Mouse (Mus musculus): ENCODE data around the gene Gm20379. TPM values are rescaled to one million over a fixed set of nuclear protein-coding genes. Genes with fewer than 3 reads are reported as not detected.

Gene Gm20379
- total RNA-seq, 1 experiment from 2014 or later = not detected

DNA sequence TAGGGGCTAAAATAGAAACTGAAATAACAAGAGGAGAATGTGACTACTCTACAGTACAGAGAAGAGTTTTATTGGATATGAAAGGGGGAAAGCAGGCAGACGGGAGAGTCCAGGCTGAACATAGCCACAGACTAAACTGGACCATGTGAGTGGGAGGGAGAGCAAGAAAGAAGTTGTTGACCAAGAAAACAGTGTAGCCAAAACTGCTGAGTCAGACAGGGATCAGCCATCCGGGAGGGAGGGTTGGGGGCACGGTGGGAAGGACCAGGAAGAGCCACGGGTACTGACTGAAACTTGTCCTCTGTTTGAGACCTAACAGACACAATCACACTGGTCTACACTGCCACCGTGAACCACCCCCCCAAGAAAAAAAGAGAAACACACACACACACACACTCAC lies 20.2 kb downstream of the Gm20379 start:
- no peak for ATAC-seq (replicated peaks in 1 of 2; ENCODE audit: insufficient read depth in 1 of 2, low FRiP score in 2 of 2, low TSS enrichment in 1 of 2, low read depth in 1 of 2, poor library complexity in 2 of 2, severe bottlenecking in 2 of 2)

DNA sequence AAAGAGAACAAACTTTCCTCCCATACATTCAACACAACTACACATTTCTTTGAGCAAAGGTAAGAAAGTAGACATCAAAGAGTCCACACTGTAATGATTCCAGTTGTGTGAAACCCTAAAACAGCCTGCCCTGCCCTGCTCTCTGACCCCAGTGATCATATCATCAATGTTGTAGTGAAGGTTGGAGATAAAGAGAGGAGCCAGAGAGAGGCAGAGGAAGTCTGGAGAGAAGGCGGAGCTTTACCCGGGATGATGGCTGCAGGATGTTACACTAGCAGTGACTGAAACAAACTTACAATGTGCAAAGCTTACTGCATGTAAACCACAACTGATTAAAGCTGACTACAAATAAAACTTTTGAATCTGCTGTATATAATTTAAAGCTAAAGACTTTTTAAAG lies 22.2 kb downstream of the Gm20379 start:
- ATAC-seq (replicated peaks in 1 of 2; ENCODE audit: insufficient read depth in 1 of 2, low FRiP score in 2 of 2, low TSS enrichment in 1 of 2, low read depth in 1 of 2, poor library complexity in 2 of 2, severe bottlenecking in 2 of 2) = peak; percentile 7 to 34; a peak in 1 of 4 replicates

DNA sequence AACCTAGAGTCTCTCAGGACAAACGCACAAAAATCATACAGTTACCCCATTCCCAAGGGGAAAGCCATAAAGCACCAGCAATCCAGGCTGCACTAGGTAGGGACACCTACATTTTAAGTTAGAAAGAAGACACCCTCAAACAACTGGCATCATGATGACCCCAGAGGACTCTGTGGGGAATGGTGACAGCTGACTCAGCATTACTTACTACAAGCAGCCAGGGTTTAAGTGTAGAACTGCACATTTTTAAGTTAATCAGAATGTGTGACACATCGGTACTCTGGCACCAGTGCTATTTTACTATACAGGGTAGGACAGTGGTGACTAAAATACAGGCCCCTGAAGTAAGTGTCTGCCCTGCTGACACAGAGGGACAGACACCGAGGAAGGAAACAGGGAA lies 24.8 kb downstream of the Gm20379 start:
- no peak for ATAC-seq (replicated peaks in 1 of 2; ENCODE audit: insufficient read depth in 1 of 2, low FRiP score in 2 of 2, low TSS enrichment in 1 of 2, low read depth in 1 of 2, poor library complexity in 2 of 2, severe bottlenecking in 2 of 2)

DNA sequence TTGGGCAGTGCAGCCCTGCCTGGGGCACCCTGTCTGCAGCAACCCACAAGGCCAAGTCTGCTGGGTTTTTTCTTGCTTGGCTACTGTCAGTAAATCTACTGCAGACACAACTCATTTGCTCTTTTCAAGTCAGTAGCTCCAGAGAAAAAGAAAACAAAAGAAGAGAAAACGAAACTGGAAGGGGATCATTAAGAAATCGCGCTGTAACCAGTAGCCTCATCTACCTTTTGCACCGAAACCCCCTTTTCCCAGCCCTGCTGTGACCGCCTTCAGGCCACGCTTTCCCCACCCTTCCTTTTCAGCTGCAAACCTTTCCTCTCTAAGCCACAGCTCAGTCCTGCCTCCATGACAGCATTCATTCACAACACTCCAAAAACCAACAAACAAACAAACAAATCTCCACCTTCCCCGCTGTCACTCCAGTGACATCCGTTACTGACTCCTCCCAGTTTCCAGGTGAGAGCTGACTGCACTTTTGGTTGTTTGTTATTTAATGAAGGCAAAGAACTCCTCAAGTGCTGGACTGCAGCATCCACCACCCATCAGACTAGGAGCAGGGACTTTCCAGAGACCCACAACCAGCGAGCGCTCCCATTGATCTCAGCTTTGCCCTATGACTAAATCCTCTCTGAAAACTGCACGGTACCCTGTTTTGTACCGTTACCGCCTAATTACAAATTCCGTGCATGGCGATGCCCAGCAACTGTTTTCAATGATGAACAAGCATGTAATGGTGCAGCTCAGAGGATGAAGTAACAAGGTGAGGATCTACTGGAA lies 26.5 kb downstream of the Gm20379 start:
- 0 out of 4 replicates have a peak, but pooled peaks of 1 of the 2 experiments have one; percentile 15 for ATAC-seq (replicated peaks in 1 of 2; ENCODE audit: insufficient read depth in 1 of 2, low FRiP score in 2 of 2, low TSS enrichment in 1 of 2, low read depth in 1 of 2, poor library complexity in 2 of 2, severe bottlenecking in 2 of 2)

DNA sequence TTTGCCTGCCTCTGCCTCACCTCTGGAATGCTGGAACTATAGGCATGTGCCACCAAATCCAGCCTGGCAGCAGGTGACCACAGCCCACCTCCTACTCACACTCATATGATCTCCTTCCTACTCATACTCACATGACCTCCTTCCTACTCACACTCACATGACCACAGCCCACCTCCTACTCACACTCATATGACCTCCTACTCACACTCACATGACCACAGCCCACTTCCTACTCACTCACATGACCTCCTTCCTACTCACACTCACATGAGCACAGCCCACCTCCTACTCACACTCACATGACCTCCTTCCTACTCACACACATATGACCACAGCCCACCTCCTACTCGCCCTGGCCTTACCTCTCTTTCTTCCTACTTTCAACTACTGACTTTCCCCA lies 31.1 kb downstream of the Gm20379 start:
- peak in 1 of 2 experiments; percentile 16; a peak in 1 of 4 replicates for ATAC-seq (replicated peaks in 1 of 2; ENCODE audit: insufficient read depth in 1 of 2, low FRiP score in 2 of 2, low TSS enrichment in 1 of 2, low read depth in 1 of 2, poor library complexity in 2 of 2, severe bottlenecking in 2 of 2)

DNA sequence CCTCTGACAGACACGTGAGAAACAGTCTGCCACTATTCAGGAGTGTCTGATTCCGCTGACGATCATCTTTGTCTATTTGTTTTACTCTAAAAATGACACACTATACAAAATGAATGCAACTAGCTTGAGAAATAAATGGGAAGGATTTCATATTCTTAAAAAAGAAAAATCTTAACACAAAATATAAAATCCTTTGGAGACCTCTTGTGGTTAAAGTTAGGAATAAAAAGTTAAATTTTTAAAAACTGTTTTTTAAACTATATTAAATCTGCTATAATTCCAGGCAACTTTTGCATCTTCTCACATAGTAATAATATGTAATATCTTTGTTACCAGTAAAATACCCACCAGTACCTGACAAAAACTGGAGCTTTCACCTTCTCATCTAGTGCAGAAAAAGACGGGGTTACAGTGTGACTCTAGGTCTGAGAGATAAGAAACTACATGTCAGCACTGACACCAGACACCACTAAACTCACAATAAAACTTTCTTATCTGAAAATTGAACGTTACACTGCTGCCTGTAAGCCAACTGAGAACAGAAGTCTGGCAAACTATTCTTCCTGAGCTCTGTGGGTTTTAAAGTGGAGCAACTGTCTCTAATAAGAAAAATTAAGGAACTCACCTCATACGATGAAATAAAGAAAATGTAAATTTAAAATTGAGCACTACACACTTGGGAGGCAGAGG lies 32.1 kb downstream of the Gm20379 start:
- no peak for ATAC-seq (replicated peaks in 1 of 2; ENCODE audit: insufficient read depth in 1 of 2, low FRiP score in 2 of 2, low TSS enrichment in 1 of 2, low read depth in 1 of 2, poor library complexity in 2 of 2, severe bottlenecking in 2 of 2)

DNA sequence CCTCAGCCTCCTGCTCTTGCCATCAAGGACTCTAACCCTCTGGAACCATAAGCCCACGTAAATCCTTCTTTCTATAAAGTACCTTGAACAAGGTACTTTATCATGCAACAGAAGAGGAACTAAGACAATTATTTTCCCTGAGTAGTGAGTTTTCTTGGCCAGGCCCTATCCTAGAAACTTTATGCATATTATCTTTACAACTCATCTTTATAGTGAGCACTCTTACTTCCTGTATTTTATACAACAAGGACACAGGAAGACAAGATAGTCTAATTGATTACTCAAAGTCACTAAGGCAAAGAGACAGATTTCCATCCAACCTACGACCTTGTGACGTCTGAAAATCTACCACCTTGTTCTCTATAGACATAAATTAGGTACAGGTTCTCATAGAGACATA lies 34.0 kb downstream of the Gm20379 start:
- ATAC-seq (replicated peaks in 1 of 2; ENCODE audit: insufficient read depth in 1 of 2, low FRiP score in 2 of 2, low TSS enrichment in 1 of 2, low read depth in 1 of 2, poor library complexity in 2 of 2, severe bottlenecking in 2 of 2) = no peak

DNA sequence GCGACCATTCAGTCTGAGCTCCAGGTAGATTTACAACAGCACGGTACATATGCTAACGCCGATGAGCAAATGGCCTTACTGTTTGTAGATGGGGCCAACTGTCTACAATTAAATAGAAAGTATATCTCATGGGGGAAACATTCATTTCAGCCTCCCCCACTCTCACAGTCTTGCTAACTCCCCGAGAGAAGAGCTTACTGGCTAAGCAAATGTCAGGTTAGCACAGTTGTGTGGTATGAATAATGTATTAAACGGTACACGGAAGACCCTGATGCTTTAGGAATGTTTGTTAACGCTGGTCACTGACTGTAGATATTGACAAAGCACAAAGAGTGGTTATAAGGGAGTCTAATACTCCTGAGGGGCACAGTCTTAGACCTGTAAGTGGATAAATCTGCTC lies 38.3 kb downstream of the Gm20379 start:
- no peak for ATAC-seq (replicated peaks in 1 of 2; ENCODE audit: insufficient read depth in 1 of 2, low FRiP score in 2 of 2, low TSS enrichment in 1 of 2, low read depth in 1 of 2, poor library complexity in 2 of 2, severe bottlenecking in 2 of 2)

DNA sequence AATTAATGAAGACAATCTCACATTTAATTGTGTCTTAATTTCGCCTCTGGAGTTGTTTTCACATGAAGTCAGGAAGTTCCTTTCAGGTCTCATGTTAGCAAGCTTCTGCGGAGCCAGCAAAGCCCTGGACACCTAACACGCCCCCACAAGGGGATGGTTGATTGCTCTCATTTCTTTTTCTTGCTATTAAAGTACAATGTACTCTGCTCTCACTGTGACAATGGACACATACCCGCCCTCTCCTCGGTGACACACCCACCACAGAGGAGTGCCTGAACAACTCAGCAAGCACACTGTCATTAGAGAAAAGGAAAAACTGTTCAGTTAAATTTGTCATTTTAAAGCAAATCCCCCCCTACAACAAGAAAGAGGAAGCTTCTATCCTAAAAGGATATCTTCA lies 40.6 kb downstream of the Gm20379 start:
- no peak for ATAC-seq (replicated peaks in 1 of 2; ENCODE audit: insufficient read depth in 1 of 2, low FRiP score in 2 of 2, low TSS enrichment in 1 of 2, low read depth in 1 of 2, poor library complexity in 2 of 2, severe bottlenecking in 2 of 2)

DNA sequence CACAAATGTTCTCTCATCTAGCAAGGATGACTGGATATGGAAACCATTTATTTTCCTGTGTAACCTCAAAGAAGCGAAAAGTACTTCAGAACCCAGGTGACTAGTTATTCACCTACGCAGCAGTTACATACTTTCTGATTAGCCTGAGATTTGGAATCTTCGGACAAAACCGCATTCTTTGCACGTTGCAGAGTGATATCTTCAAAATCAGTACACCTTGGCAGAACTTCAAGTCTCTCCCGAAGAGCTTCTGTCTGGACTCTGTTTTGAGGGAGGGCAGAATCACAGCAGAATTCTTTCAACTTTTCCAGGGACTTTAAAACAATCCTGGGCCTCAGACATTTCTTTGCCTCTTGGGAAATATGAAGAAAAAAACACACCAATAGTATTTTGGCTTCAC lies 45.3 kb downstream of the Gm20379 start:
- ATAC-seq (replicated peaks in 1 of 2; ENCODE audit: insufficient read depth in 1 of 2, low FRiP score in 2 of 2, low TSS enrichment in 1 of 2, low read depth in 1 of 2, poor library complexity in 2 of 2, severe bottlenecking in 2 of 2) = no peak

DNA sequence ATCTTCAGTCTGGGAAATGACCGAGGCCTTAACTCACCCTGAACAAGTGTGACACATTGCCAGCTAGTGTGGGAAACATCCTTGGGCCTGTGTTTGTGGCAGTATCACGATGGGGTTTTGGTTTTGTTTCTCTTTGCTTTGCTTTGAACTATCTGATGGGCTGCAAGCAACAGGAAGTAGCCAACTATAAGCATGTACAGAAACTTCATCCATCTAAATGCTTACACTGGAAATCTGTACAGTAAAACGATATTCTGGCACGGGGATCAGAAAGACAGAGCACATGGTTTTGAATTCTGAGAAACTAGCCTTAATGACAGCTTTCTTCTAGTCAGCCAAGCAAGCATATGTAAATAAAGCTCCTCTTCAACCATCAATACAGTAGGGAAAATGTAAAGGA lies 48.2 kb downstream of the Gm20379 start:
- no peak for ATAC-seq (replicated peaks in 1 of 2; ENCODE audit: insufficient read depth in 1 of 2, low FRiP score in 2 of 2, low TSS enrichment in 1 of 2, low read depth in 1 of 2, poor library complexity in 2 of 2, severe bottlenecking in 2 of 2)

DNA sequence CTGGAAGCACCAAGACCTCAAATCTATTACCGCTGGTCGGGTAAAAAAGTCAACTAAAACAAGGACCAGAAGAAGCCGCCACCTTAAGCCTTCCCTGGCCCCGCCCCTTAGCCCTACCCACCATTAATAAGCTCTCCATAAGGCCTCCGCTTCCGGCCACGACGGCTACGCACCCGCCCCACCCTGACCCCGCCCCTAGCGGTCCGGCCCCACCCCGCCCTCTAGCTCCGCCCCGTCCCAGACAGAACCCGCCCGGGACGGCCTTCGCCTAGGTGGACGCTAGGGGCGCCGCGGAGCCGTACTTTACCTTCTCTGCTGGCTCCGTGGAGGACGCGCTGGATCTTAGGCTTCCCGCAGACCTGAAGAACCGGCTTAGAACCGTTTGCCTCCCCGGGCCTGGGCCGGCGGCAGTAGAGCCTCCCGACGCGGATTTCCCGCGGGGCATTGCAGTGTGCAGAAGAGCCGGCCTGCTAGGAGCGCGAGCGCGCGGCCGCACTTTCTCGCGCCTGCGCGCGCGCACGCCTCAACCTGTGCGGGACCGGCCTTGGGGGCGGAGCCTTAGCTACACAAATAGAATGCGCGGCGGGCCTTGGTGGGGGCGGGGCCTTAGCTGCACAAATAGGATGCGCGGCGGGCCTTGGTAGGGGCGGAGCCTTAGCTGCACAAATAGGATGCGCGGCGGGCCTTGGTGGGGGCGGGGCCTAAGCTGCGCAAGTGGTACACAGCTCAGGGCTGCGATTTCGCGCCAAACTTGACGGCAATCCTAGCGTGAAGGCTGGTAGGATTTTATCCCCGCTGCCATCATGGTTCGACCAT lies 48.9 kb downstream of the Gm20379 start, which contains the start of the genes Dhfr and Msh3:
TSS of gene Dhfr (plus strand) at position 271 of the 816 bp plus-strand sequence.
TSS of gene Msh3 (minus strand) at position 548 of the 816 bp plus-strand sequence.
- peak; percentile 87 to 92 for ATAC-seq (replicated peaks in 1 of 2; ENCODE audit: insufficient read depth in 1 of 2, low FRiP score in 2 of 2, low TSS enrichment in 1 of 2, low read depth in 1 of 2, poor library complexity in 2 of 2, severe bottlenecking in 2 of 2)

DNA sequence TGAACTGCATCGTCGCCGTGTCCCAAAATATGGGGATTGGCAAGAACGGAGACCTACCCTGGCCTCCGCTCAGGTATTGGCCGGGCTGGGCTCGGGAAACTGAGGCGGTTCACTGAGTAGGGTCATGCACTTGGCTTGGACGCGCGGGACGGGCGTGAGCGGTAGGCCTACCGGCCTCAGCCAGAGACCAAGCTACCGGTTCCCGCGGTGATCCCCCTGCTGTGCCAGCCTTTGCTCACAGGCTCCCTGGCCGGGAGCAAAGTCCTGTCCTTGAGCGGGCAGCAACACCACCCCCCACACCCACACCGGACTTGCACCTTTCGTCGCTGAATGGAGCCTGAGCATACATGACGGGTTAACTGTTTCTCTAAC lies 49.5 kb downstream of the Gm20379 start:
- peak; percentile 18 to 22; a peak in 3 of 4 replicates for ATAC-seq (replicated peaks in 1 of 2; ENCODE audit: insufficient read depth in 1 of 2, low FRiP score in 2 of 2, low TSS enrichment in 1 of 2, low read depth in 1 of 2, poor library complexity in 2 of 2, severe bottlenecking in 2 of 2)

DNA sequence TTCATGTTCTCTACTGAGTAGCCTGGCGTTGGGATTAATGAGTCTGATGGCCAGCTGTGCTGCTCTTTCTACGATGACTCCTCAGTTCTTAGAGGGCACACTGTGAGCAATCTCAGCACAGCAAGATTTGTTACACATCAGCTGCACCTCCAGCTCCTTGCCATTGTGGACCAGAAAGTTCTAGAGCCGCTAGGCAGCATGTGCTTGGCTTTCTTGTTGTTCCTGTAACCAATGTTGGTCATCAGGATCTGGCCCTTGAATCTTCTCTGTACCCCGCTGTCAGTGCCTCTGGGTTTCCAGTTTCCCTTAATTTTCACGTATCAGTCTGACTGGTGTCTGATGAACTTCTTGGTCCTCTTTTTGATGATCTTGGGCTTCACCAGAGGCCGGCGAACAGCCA lies 50.6 kb downstream of the Gm20379 start:
- no peak for ATAC-seq (replicated peaks in 1 of 2; ENCODE audit: insufficient read depth in 1 of 2, low FRiP score in 2 of 2, low TSS enrichment in 1 of 2, low read depth in 1 of 2, poor library complexity in 2 of 2, severe bottlenecking in 2 of 2)
